Mouse (Mus musculus): ENCODE data around the gene Rasal1. TPM values are rescaled to one million over a fixed set of nuclear protein-coding genes. Genes with fewer than 3 reads are reported as not detected.

Rasal1 gene
- polyA plus RNA-seq, 1 experiment from 2014 or later: 0.48 TPM

DNA sequence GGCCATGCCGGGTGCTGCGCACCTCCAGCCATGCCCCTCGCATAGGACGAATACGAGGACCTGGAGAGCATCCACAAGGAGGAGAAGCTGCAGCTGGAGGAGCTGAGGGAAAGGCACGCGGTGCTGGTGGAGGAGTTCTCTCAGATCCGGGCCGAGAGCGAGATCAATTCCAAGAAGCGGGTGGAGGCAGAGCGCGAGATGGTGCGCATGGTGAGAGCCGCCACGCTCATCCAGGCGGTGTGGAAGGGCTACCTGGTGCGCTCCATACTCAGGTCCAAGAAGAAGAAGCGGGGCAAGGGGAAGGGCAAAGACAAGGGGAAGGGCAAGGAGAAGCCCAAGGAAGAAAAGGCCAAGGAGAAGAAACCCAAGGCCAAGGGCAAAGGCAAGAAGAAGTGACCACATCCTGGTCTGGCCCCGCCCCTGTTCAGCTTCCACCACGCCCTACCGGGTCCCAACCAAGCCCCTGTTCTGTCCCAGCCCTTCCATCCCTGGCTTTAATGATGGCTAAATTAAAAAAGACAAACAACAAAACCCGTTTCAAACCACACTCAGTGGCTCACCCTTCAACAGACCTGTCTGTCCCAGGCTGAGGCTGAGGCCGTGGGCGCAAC, 41.9 kb upstream of the Rasal1 start:
- no peaks in the 10 kb centered on the region for H3K9me3 ChIP-seq (ENCODE audit: control insufficient read depth, low read length)
- H3K36me3 ChIP-seq (ENCODE audit: control insufficient read depth, insufficient read depth, low read length): no peaks in the 10 kb centered on the region
- no peak overlapping the region for H3K9ac ChIP-seq (ENCODE audit: low read length)
- H3K27me3 ChIP-seq (ENCODE audit: control insufficient read depth, insufficient read depth, low read length): no peaks in the 10 kb centered on the region
- DNase-seq (ENCODE audit: low spot score) (no peak), ATAC-seq (ENCODE audit: insufficient number of reproducible peaks, low FRiP score, low TSS enrichment, low read depth) (no peak)
- H3K27ac ChIP-seq (replicated peaks; ENCODE audit: low read depth, low read length): no peak overlapping the region
- peaks cover 8% of the 10 kb centered on the region for H3K4me1 ChIP-seq (ENCODE audit: control insufficient read depth, insufficient read depth, low read length)
- no peak overlapping the region for H3K4me3 ChIP-seq (ENCODE audit: low read depth, low read length)
- no peak overlapping the region for H3K4me2 ChIP-seq (ENCODE audit: low read depth, severe bottlenecking)
- 60% methylated on average over 25 of the region's 25 CpGs for WGBS

- 77% methylated on average over 3 of the region's 3 CpGs for WGBS
- Histone ChIP-seq H3K4me2 (ENCODE audit: low read depth, severe bottlenecking) (no peak overlapping the region), H3K9ac (ENCODE audit: low read length) (no peak overlapping the region), H3K4me1 (ENCODE audit: control insufficient read depth, insufficient read depth, low read length) (peaks cover 8% of the 10 kb centered on the region), H3K27me3 (ENCODE audit: control insufficient read depth, insufficient read depth, low read length) (no peaks in the 10 kb centered on the region), H3K27ac (replicated peaks; ENCODE audit: low read depth, low read length) (no peak overlapping the region), H3K36me3 (ENCODE audit: control insufficient read depth, insufficient read depth, low read length) (no peaks in the 10 kb centered on the region), H3K4me3 (ENCODE audit: low read depth, low read length) (no peak overlapping the region), H3K9me3 (ENCODE audit: control insufficient read depth, low read length) (no peaks in the 10 kb centered on the region)
- ATAC-seq (ENCODE audit: insufficient number of reproducible peaks, low FRiP score, low TSS enrichment, low read depth) (no peak), DNase-seq (ENCODE audit: low spot score) (no peak)
These were observed 41.3 kb upstream of the Rasal1 start for GRCm38 (mm10) chr5:120607335-120607734.

DNA sequence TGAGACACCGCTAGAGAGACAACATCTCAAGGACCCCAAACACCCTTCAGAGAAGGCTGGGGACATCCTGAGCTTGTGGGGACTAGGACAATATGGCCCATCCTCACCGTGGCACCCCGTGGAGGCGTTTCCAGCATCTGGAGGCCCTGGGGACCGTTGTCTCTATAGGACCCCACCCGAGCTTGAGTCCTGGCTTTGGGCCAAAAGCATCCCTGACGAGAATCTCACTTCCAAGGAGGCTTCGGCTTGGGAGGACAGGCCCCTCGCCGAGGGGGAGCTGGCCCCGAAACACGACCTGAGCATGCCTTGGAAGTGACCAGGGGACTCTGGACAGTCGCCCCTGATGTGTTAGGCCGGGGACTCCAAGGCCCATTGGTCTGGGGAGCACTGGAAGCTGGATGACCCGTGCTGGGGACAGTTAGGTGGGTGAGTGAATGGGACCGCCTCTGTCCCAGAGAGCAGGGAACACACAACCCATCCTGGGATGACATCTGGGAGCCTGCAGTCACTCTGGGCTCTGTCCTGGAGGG, 39.3 kb upstream of the Rasal1 start:
- Histone ChIP-seq H3K9me3 (ENCODE audit: control insufficient read depth, low read length) (no peaks in the 10 kb centered on the region), H3K27ac (replicated peaks; ENCODE audit: low read depth, low read length) (no peak overlapping the region), H3K4me1 (ENCODE audit: control insufficient read depth, insufficient read depth, low read length) (peaks cover 12% of the 10 kb centered on the region), H3K4me3 (ENCODE audit: low read depth, low read length) (no peak overlapping the region), H3K27me3 (ENCODE audit: control insufficient read depth, insufficient read depth, low read length) (no peaks in the 10 kb centered on the region), H3K9ac (ENCODE audit: low read length) (no peak overlapping the region), H3K36me3 (ENCODE audit: control insufficient read depth, insufficient read depth, low read length) (no peaks in the 10 kb centered on the region), H3K4me2 (ENCODE audit: low read depth, severe bottlenecking) (no peak overlapping the region)
- 89% methylated on average over 16 of the region's 16 CpGs for WGBS
- ATAC-seq (ENCODE audit: insufficient number of reproducible peaks, low FRiP score, low TSS enrichment, low read depth) (no peak), DNase-seq (ENCODE audit: low spot score) (no peak)

- no peak for ATAC-seq (ENCODE audit: insufficient number of reproducible peaks, low FRiP score, low TSS enrichment, low read depth)
- peaks cover 12% of the 10 kb centered on the region for H3K4me1 ChIP-seq (ENCODE audit: control insufficient read depth, insufficient read depth, low read length)
- no peak overlapping the region for H3K4me3 ChIP-seq (ENCODE audit: low read depth, low read length)
- no peak overlapping the region for H3K4me2 ChIP-seq (ENCODE audit: low read depth, severe bottlenecking)
- H3K27ac ChIP-seq (replicated peaks; ENCODE audit: low read depth, low read length): no peak overlapping the region
- peaks cover 2% of the 10 kb centered on the region; the same call in 1 of the 2 replicates for H3K36me3 ChIP-seq (ENCODE audit: control insufficient read depth, insufficient read depth, low read length)
- no peaks in the 10 kb centered on the region for H3K9me3 ChIP-seq (ENCODE audit: control insufficient read depth, low read length)
- 91% methylated on average over 5 of the region's 5 CpGs for WGBS
- no peak for DNase-seq (ENCODE audit: low spot score)
- H3K27me3 ChIP-seq (ENCODE audit: control insufficient read depth, insufficient read depth, low read length): no peaks in the 10 kb centered on the region
- no peak overlapping the region for H3K9ac ChIP-seq (ENCODE audit: low read length)
These were observed 37.7 kb upstream of the Rasal1 start for GRCm38 (mm10) chr5:120610906-120611305.

DNA sequence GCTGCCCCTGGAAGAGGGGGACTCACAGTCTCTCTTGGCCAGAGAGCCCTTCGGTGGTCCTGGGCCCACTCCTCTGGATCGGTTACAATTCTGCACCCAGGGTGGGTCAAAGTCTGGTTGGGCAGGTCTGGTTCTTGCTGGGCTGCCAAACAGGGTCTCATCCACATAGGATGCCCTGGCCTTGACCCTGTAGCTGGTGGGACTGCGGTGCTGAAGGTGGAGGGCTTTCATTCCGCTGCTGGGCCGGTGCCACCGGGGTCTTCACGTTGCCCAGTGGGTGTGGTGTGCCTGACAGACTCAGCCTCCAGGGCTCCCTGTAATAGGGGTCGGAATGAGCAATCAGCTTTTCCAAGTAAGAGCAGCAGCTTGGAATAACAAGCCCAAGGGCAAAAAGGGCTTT, 37.2 kb upstream of the Rasal1 start:
- peak overlapping the region; percentile 60 for H3K4me2 ChIP-seq (ENCODE audit: low read depth, severe bottlenecking)
- no peak for DNase-seq (ENCODE audit: low spot score)

DNA sequence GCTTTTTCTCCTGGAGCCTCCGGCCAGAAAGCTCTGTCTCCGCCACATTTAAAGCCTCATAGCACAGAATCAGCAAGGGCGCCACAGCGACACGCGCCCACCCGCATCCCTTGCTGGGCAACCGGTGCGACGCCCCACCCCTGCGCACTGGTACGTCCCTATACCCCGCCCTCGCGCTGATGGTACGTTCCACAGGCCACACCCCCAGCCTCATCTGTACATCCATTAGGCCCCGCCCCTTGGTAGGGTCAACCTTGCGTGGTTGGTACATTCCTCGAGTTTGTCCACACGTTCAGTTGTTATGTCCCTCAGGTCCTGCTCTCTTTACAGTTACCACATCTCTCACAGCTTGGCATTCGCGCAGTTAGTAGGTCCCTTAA, 36.2 kb upstream of the Rasal1 start, which contains the start of the genes Rita1 and Ddx54:
Gene Rita1 (minus strand): TSS at position 148 of the 380 bp plus-strand sequence.
Gene Ddx54 (plus strand): TSS at position 298 of the 380 bp plus-strand sequence.
- Histone ChIP-seq H3K4me2 (ENCODE audit: low read depth, severe bottlenecking) (peak within 1 kb of the TSS; percentile 60), H3K9me3 (ENCODE audit: control insufficient read depth, low read length) (no peaks in the 10 kb centered on the region), H3K9ac (ENCODE audit: low read length) (peak within 1 kb of the TSS; percentile 70), H3K27ac (replicated peaks; ENCODE audit: low read depth, low read length) (peak within 1 kb of the TSS; percentile 56), H3K27me3 (ENCODE audit: control insufficient read depth, insufficient read depth, low read length) (no peaks in the 10 kb centered on the region), H3K4me3 (ENCODE audit: low read depth, low read length) (peak within 1 kb of the TSS; percentile 70), H3K36me3 (ENCODE audit: control insufficient read depth, insufficient read depth, low read length) (peaks cover 8% of the 10 kb centered on the region; the same call in 1 of the 2 replicates), H3K4me1 (ENCODE audit: control insufficient read depth, insufficient read depth, low read length) (peaks cover 12% of the 10 kb centered on the region)
- DNase-seq (ENCODE audit: low spot score): peak; percentile 98
- peak; percentile 85; the same call in 1 of the 2 replicates for ATAC-seq (ENCODE audit: insufficient number of reproducible peaks, low FRiP score, low TSS enrichment, low read depth)
- under 1% methylated on average over 22 of the region's 22 CpGs for whole genome bisulfite sequencing

More for the DNA sequence above, 37.2 kb upstream of the Rasal1 start:
- H3K27me3 ChIP-seq (ENCODE audit: control insufficient read depth, insufficient read depth, low read length): no peaks in the 10 kb centered on the region
- peak overlapping the region; percentile 70 for H3K4me3 ChIP-seq (ENCODE audit: low read depth, low read length)
- no peak overlapping the region; the same call in 1 of the 2 replicates for H3K9ac ChIP-seq (ENCODE audit: low read length)
- no peak for ATAC-seq (ENCODE audit: insufficient number of reproducible peaks, low FRiP score, low TSS enrichment, low read depth)
- H3K36me3 ChIP-seq (ENCODE audit: control insufficient read depth, insufficient read depth, low read length): peaks cover 3% of the 10 kb centered on the region; the same call in 1 of the 2 replicates
- 54% methylated on average over 8 of the region's 8 CpGs for WGBS
- peaks cover 12% of the 10 kb centered on the region for H3K4me1 ChIP-seq (ENCODE audit: control insufficient read depth, insufficient read depth, low read length)
- H3K9me3 ChIP-seq (ENCODE audit: control insufficient read depth, low read length): no peaks in the 10 kb centered on the region
- H3K27ac ChIP-seq (replicated peaks; ENCODE audit: low read depth, low read length): no peak overlapping the region

GRCm38 (mm10) chr5:120612822-120613604, 35.6 kb upstream of the Rasal1 start:
- under 1% methylated on average over 69 of the region's 69 CpGs for WGBS
- ATAC-seq (ENCODE audit: insufficient number of reproducible peaks, low FRiP score, low TSS enrichment, low read depth): peak; percentile 93
- H3K4me3 ChIP-seq (ENCODE audit: low read depth, low read length): peak overlapping the region; percentile 70

GRCm38 (mm10) chr5:120615903-120616302, 32.7 kb upstream of the Rasal1 start:
- Histone ChIP-seq H3K27ac (replicated peaks; ENCODE audit: low read depth, low read length) (no peak overlapping the region), H3K4me3 (ENCODE audit: low read depth, low read length) (no peak overlapping the region), H3K27me3 (ENCODE audit: control insufficient read depth, insufficient read depth, low read length) (no peaks in the 10 kb centered on the region), H3K4me1 (ENCODE audit: control insufficient read depth, insufficient read depth, low read length) (peaks cover 11% of the 10 kb centered on the region), H3K9me3 (ENCODE audit: control insufficient read depth, low read length) (no peaks in the 10 kb centered on the region), H3K4me2 (ENCODE audit: low read depth, severe bottlenecking) (no peak overlapping the region), H3K36me3 (ENCODE audit: control insufficient read depth, insufficient read depth, low read length) (peaks cover 28% of the 10 kb centered on the region), H3K9ac (ENCODE audit: low read length) (no peak overlapping the region)
- ATAC-seq (ENCODE audit: insufficient number of reproducible peaks, low FRiP score, low TSS enrichment, low read depth): no peak
- peak; percentile 72 for DNase-seq (ENCODE audit: low spot score)
- 94% methylated on average over 4 of the region's 4 CpGs for WGBS

More at GRCm38 (mm10) chr5:120612822-120613604, 35.6 kb upstream of the Rasal1 start:
- Histone ChIP-seq H3K27ac (replicated peaks; ENCODE audit: low read depth, low read length) (peak overlapping the region; percentile 56), H3K9me3 (ENCODE audit: control insufficient read depth, low read length) (no peaks in the 10 kb centered on the region), H3K27me3 (ENCODE audit: control insufficient read depth, insufficient read depth, low read length) (no peaks in the 10 kb centered on the region), H3K9ac (ENCODE audit: low read length) (peak overlapping the region; percentile 70), H3K36me3 (ENCODE audit: control insufficient read depth, insufficient read depth, low read length) (peaks cover 9% of the 10 kb centered on the region; the same call in 1 of the 2 replicates), H3K4me1 (ENCODE audit: control insufficient read depth, insufficient read depth, low read length) (peaks cover 12% of the 10 kb centered on the region), H3K4me2 (ENCODE audit: low read depth, severe bottlenecking) (peak overlapping the region; percentile 60)
- DNase-seq (ENCODE audit: low spot score): peak; percentile 99

All from limb, embryonic 11.5 days (tissue).